Mouse (Mus musculus): ENCODE data around the gene Zfhx3. TPM values are rescaled to one million over a fixed set of nuclear protein-coding genes. Genes with fewer than 3 reads are reported as not detected.

Zfhx3 gene
- polyA plus RNA-seq, 2 experiments = 0.25 to 0.65 TPM

DNA sequence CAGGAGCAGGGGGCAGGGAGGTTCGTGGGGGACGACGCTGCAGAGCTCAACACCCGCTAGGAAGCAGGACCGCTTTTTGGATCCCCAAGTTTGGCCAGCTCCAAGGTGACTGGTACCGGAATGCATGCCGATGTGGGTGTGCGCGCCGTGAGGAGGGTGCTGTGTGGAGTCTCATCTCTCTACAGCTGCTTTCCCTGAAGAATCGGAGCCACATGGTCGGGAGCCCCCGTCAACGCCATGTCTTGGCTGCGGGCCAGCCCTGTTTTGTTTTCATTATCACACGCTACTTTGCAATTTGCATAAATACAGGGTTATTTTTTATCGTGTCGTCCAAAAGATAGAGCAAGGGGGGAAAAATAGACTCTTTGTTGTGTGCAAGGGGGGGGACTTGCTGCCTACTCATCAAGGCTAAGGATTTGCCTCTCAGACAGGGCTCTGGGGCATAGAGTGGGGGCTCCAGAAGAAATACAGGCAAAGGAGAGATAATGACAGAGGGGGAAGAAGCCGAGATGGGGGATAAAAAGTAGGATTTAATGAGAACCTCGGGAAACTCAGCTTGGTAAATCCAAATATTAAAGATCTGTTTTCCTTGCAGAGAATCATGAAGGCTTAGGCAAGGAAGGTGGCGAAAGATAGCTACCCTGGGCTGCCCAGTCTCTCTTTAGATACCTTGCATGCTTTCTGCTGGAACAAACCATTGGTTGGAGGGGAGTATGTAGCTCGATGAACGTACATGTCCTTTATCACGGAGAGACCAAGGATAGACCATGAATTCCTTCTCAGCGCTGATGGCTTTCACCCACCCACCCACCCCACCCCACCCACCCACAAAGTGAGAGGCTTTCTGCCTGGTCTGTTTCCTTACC lies 595.5 kb downstream of the Zfhx3 start:
- Histone ChIP-seq H3K9me3 (ENCODE audit: control insufficient read depth, low read length) (no peaks in the 10 kb centered on the region), H3K36me3 (replicated peaks; ENCODE audit: control insufficient read depth, insufficient read depth, low read depth) (no peaks in the 10 kb centered on the region), H3K4me3 (ENCODE audit: insufficient read depth in 1 of 2, low read depth in 2 of 2, low read length in 2 of 2) (no peak overlapping the region), H3K9ac (replicated peaks) (no peak overlapping the region), H3K4me2 (ENCODE audit: low read depth) (no peak overlapping the region), H3K27me3 (ENCODE audit: control insufficient read depth, insufficient read depth, low read length) (no peaks in the 10 kb centered on the region), H3K4me1 (replicated peaks; ENCODE audit: control insufficient read depth in 2 of 2, insufficient read depth in 2 of 2, low read length in 1 of 2) (no peaks in the 10 kb centered on the region), H3K27ac (no peak overlapping the region)
- DNase-seq (ENCODE audit: low read depth in 3 of 3, low spot score in 3 of 3) = no peak
- ATAC-seq (ENCODE audit: insufficient read depth) = no peak
- TF ChIP-seq EP300 (IDR thresholded peaks at IDR 0.05; ENCODE audit: low read depth) (no peak), CTCF (IDR thresholded peaks at IDR 0.05; ENCODE audit: low read depth) (no peak)
- 72% methylated on average over 25 of the region's 25 CpGs for WGBS (ENCODE audit: insufficient replicate concordance)

DNA sequence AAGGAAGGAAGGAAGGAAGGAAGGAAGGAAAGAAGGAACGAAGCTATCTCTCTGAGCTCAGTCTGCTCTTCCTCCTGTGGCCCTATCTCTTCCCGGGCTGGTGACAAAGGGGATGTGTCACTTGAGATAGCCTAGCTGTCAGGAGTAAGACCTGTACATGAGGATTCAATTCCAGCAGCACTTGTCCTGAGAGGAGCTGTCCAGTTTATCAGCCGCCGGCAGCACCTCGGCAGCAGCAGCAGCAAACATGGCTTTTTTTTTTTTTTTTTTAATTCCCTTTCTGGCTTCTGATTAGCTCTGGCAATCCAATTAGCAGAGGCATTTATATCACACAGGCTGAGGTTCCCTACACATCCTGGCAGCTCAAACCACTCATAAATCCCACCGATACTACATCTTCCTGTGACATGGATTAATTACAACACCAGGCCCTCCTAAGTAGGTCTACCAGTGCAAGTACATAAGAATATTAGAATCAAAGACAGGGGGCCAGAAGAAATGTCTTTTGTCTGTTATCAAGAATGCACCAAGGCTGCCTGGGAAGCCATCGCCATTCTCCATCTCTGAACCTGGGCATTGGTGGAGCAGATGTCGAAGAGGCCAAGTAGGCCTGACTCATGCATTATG lies 596.6 kb downstream of the Zfhx3 start:
- Histone ChIP-seq H3K4me1 (replicated peaks; ENCODE audit: control insufficient read depth in 2 of 2, insufficient read depth in 2 of 2, low read length in 1 of 2) (no peaks in the 10 kb centered on the region), H3K4me2 (ENCODE audit: low read depth) (no peak overlapping the region), H3K27ac (no peak overlapping the region), H3K27me3 (ENCODE audit: control insufficient read depth, insufficient read depth, low read length) (no peaks in the 10 kb centered on the region), H3K9ac (replicated peaks) (no peak overlapping the region), H3K9me3 (ENCODE audit: control insufficient read depth, low read length) (no peaks in the 10 kb centered on the region), H3K36me3 (replicated peaks; ENCODE audit: control insufficient read depth, insufficient read depth, low read depth) (no peaks in the 10 kb centered on the region), H3K4me3 (ENCODE audit: insufficient read depth in 1 of 2, low read depth in 2 of 2, low read length in 2 of 2) (no peak overlapping the region)
- DNase-seq (ENCODE audit: low read depth in 3 of 3, low spot score in 3 of 3) (no peak), ATAC-seq (ENCODE audit: insufficient read depth) (no peak)
- TF ChIP-seq CTCF (IDR thresholded peaks at IDR 0.05; ENCODE audit: low read depth) = no peak
- TF ChIP-seq EP300 (IDR thresholded peaks at IDR 0.05; ENCODE audit: low read depth) = no peak
- 44% methylated on average over 8 of the region's 8 CpGs for WGBS (ENCODE audit: insufficient replicate concordance)

DNA sequence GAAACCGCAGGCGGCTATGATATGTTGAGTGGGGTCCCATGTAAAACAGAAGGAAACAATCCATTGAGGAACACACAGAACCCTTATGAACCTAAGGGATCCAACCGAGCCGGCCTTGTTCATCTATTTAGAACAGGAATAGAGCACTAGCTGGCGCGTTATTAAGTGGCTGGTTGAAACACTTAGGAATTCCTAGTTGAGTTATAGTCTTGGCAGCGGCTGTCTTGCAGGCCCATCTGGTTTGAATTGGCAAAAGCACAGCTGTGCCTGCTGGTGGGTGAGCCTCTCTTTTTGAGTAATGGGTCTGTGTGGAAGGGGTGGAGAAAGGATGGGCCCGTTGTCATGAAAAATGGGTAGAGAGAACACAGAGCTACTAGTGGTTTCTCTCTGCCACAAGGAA lies 610.1 kb downstream of the Zfhx3 start:
- Histone ChIP-seq H3K9ac (replicated peaks) (no peak overlapping the region), H3K27ac (no peak overlapping the region), H3K4me3 (ENCODE audit: insufficient read depth in 1 of 2, low read depth in 2 of 2, low read length in 2 of 2) (no peak overlapping the region), H3K4me1 (replicated peaks; ENCODE audit: control insufficient read depth in 2 of 2, insufficient read depth in 2 of 2, low read length in 1 of 2) (no peaks in the 10 kb centered on the region), H3K9me3 (ENCODE audit: control insufficient read depth, low read length) (no peaks in the 10 kb centered on the region), H3K27me3 (ENCODE audit: control insufficient read depth, insufficient read depth, low read length) (no peaks in the 10 kb centered on the region), H3K4me2 (ENCODE audit: low read depth) (no peak overlapping the region), H3K36me3 (replicated peaks; ENCODE audit: control insufficient read depth, insufficient read depth, low read depth) (no peaks in the 10 kb centered on the region)
- ATAC-seq (ENCODE audit: insufficient read depth) (no peak), DNase-seq (ENCODE audit: low read depth in 3 of 3, low spot score in 3 of 3) (no peak)
- TF ChIP-seq EP300 (IDR thresholded peaks at IDR 0.05; ENCODE audit: low read depth) (no peak), CTCF (IDR thresholded peaks at IDR 0.05; ENCODE audit: low read depth) (no peak)
- 73% methylated on average over 8 of the region's 8 CpGs for WGBS (ENCODE audit: insufficient replicate concordance)

DNA sequence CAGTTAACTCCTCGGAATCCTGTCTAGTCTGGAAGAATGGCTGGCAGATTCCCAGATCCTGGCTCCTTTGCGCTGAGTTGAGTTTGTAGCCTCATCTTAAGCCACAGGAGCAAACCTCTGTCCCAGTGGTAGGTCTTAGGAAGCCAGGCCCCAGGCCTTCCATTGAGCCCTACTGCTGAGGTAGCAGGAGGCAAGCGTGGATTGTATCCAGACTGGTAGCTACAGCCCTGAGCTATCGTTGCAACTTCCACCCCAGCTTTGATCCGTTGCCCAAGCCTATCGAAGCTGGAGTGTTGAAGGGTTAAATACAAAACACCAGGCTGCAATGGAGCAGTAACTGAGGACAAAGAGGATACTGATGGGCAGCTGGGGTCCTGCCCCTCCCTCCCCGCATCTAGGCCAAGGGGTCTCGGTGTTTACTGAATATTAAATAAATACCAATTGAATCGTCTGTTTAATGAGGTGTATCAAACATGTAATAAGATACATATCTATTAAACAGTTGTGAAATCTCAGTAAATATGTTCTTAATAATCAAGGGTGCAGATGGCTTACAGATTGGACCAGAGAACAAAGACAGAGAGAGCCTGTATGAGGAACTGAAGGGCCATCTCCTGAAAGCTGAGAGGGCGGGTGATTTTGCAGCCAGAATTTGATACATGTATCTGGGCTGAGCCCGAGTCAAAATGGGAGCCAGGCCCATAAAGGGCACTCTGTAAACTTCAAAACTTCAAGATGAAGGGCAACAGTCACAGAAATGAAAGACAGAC lies 611.5 kb downstream of the Zfhx3 start:
- no peaks in the 10 kb centered on the region for H3K36me3 ChIP-seq (replicated peaks; ENCODE audit: control insufficient read depth, insufficient read depth, low read depth)
- H3K4me1 ChIP-seq (replicated peaks; ENCODE audit: control insufficient read depth in 2 of 2, insufficient read depth in 2 of 2, low read length in 1 of 2) = no peaks in the 10 kb centered on the region
- ATAC-seq (ENCODE audit: insufficient read depth) (no peak), DNase-seq (ENCODE audit: low read depth in 3 of 3, low spot score in 3 of 3) (no peak)
- no peak overlapping the region for H3K9ac ChIP-seq (replicated peaks)
- no peaks in the 10 kb centered on the region for H3K27me3 ChIP-seq (ENCODE audit: control insufficient read depth, insufficient read depth, low read length)
- no peak overlapping the region for H3K4me3 ChIP-seq (ENCODE audit: insufficient read depth in 1 of 2, low read depth in 2 of 2, low read length in 2 of 2)
- H3K27ac ChIP-seq = no peak overlapping the region
- WGBS (ENCODE audit: insufficient replicate concordance) = 72% methylated on average over 11 of the region's 11 CpGs
- no peak overlapping the region for H3K4me2 ChIP-seq (ENCODE audit: low read depth)
- H3K9me3 ChIP-seq (ENCODE audit: control insufficient read depth, low read length) = no peaks in the 10 kb centered on the region
- TF ChIP-seq EP300 (IDR thresholded peaks at IDR 0.05; ENCODE audit: low read depth) (no peak), CTCF (IDR thresholded peaks at IDR 0.05; ENCODE audit: low read depth) (no peak)

Measured in liver, embryonic 14.5 days (tissue).